19 mouse cellular contexts compared by ENCODE assay signal in genomic region chr14:30341825-30342590, GRCm38 (mm10).
DNase-seq lines count a peak whose midpoint lies in the region; ATAC-seq and TF ChIP-seq lines count a peak whose summit lies in the region.
"Had no signal": no experiment of that assay in that cellular context is flagged by ENCODE, and none has a peak within 500 bp of the region (broad histone marks: within the 10 kb centered on the region; RNA-seq: fewer than 3 reads in every experiment).

No protein-coding gene starts in this region.

- 65% methylated on average over 12 of the region's 12 CpGs for WGBS in kidney, embryonic 14.5 days
- 67% methylated on average over 12 of the region's 12 CpGs for WGBS in intestine, embryonic 14.5 days

- peaks cover 12% of the 10 kb centered on the region for H3K4me1 ChIP-seq in kidney, embryonic 14.5 days (ENCODE audit: control insufficient read depth, insufficient read depth, low read length)
- H3K4me1 ChIP-seq in intestine, embryonic 14.5 days (replicated peaks; ENCODE audit: control insufficient read depth, insufficient read depth, low read length) = peaks cover 36% of the 10 kb centered on the region

- no peak overlapping the region for H3K9ac ChIP-seq in kidney, embryonic 14.5 days (ENCODE audit: low read depth, low read length)
- no peak overlapping the region for H3K9ac ChIP-seq in intestine, embryonic 14.5 days (ENCODE audit: low read length)
- H3K9ac ChIP-seq: embryonic facial prominence, embryonic 15.5 days; forebrain, postnatal 0 days; heart, embryonic 12.5 days; hindbrain, embryonic 12.5 days had no signal

- H3K27me3 ChIP-seq in kidney, embryonic 14.5 days (ENCODE audit: control insufficient read depth, insufficient read depth, low read length) = no peaks in the 10 kb centered on the region
- H3K27me3 ChIP-seq in intestine, embryonic 14.5 days (replicated peaks; ENCODE audit: control insufficient read depth, insufficient read depth, low read length) = no peaks in the 10 kb centered on the region
- H3K27me3 ChIP-seq: embryonic facial prominence, embryonic 15.5 days; heart, embryonic 12.5 days had no signal

- H3K4me2 ChIP-seq in kidney, embryonic 14.5 days (replicated peaks; ENCODE audit: low read depth, low read length) = no peak overlapping the region; the same call in 1 of the 2 replicates
- H3K4me2 ChIP-seq in intestine, embryonic 14.5 days (ENCODE audit: low read length) = peak overlapping the region; percentile 22; the same call in 1 of the 2 replicates
- H3K4me2 ChIP-seq: embryonic facial prominence, embryonic 15.5 days; heart, embryonic 12.5 days; hindbrain, embryonic 12.5 days had no signal

- no peak overlapping the region for H3K27ac ChIP-seq in kidney, embryonic 14.5 days (ENCODE audit: low read depth, low read length)
- no peak overlapping the region for H3K27ac ChIP-seq in intestine, embryonic 14.5 days (ENCODE audit: low read depth)
- H3K27ac ChIP-seq in layer of hippocampus, adult 2 months = no peak overlapping the region
- H3K27ac ChIP-seq: embryonic facial prominence, embryonic 15.5 days; forebrain, embryonic 10.5 days; hindbrain, embryonic 12.5 days had no signal

- no peak for ATAC-seq in kidney, embryonic 14.5 days (ENCODE audit: low FRiP score, low TSS enrichment)
- no peak for ATAC-seq in intestine, embryonic 14.5 days (replicated peaks; ENCODE audit: low FRiP score, low TSS enrichment, low read depth)
- ATAC-seq: CD4-positive, CD25-positive, alpha-beta regulatory T cell, adult 4 months; forebrain, postnatal 0 days; Patski had no signal

- H3K36me3 ChIP-seq in kidney, embryonic 14.5 days (ENCODE audit: control insufficient read depth, insufficient read depth, low read length) = no peaks in the 10 kb centered on the region
- no peaks in the 10 kb centered on the region for H3K36me3 ChIP-seq in intestine, embryonic 14.5 days (ENCODE audit: control insufficient read depth, insufficient read depth, low read length)
- H3K36me3 ChIP-seq: embryonic facial prominence, embryonic 15.5 days; forebrain, embryonic 10.5 days; heart, embryonic 12.5 days; hindbrain, embryonic 12.5 days had no signal

- no peak overlapping the region for H3K4me3 ChIP-seq in kidney, embryonic 14.5 days (ENCODE audit: low read length)
- H3K4me3 ChIP-seq in intestine, embryonic 14.5 days (ENCODE audit: low read depth, low read length) = peak overlapping the region; percentile 15; the same call in 1 of the 2 replicates
- no peak overlapping the region for H3K4me3 ChIP-seq in layer of hippocampus, adult 2 months
- H3K4me3 ChIP-seq: embryonic facial prominence, embryonic 15.5 days; forebrain, embryonic 10.5 days; heart, embryonic 12.5 days; hindbrain, embryonic 12.5 days had no signal

- no peak for TF ChIP-seq CTCF in layer of hippocampus, adult 2 months (conservative IDR thresholded peaks at IDR 0.05)

- peak; percentile 49 for DNase-seq in kidney, adult 11 months
- no peak for DNase-seq in intestine, embryonic 14.5 days (ENCODE audit: low spot score)
- DNase-seq in kidney, adult 8-10 months = peak; percentile 53 to 77
- peak; percentile 57 to 81 for DNase-seq in kidney, postnatal 25 days
- no peak for DNase-seq in yolk sac, embryonic 10.5 days (ENCODE audit: low spot score)
- no peak for DNase-seq in layer of hippocampus, adult 2 months (ENCODE audit: low spot score in 2 of 2)
- DNase-seq: adrenal gland, adult 8-10 months; cerebellum, postnatal 36 days; forebrain, postnatal 0 days; heart, postnatal 14 days; right cerebral cortex, postnatal 4 days; thymus, postnatal 14 days had no signal

- H3K9me3 ChIP-seq in kidney, embryonic 14.5 days (ENCODE audit: control insufficient read depth, low read length) = no peaks in the 10 kb centered on the region
- no peaks in the 10 kb centered on the region for H3K9me3 ChIP-seq in intestine, embryonic 14.5 days (ENCODE audit: control insufficient read depth, low read length)
- H3K9me3 ChIP-seq: embryonic facial prominence, embryonic 15.5 days; forebrain, embryonic 10.5 days; heart, embryonic 12.5 days; hindbrain, embryonic 12.5 days had no signal

Comparison
In these comparisons a context has a peak if more than half of its experiments do, and no peak if none do; other contexts are left out.
1. DNase-seq: peak in kidney, adult 11 months (single experiment), kidney, adult 8-10 months (2 of 2) and kidney, postnatal 25 days (2 of 2); none in intestine, embryonic 14.5 days (single experiment), yolk sac, embryonic 10.5 days (single experiment) and layer of hippocampus, adult 2 months (0 of 2).